Mouse (Mus musculus): ENCODE measurements around the gene Bckdha. TPM values are rescaled to one million over a fixed set of nuclear protein-coding genes. Genes with fewer than 3 reads are reported as not detected.

Gene Bckdha
- polyA plus RNA-seq, 1 experiment from 2014 or later = 106 TPM

DNA sequence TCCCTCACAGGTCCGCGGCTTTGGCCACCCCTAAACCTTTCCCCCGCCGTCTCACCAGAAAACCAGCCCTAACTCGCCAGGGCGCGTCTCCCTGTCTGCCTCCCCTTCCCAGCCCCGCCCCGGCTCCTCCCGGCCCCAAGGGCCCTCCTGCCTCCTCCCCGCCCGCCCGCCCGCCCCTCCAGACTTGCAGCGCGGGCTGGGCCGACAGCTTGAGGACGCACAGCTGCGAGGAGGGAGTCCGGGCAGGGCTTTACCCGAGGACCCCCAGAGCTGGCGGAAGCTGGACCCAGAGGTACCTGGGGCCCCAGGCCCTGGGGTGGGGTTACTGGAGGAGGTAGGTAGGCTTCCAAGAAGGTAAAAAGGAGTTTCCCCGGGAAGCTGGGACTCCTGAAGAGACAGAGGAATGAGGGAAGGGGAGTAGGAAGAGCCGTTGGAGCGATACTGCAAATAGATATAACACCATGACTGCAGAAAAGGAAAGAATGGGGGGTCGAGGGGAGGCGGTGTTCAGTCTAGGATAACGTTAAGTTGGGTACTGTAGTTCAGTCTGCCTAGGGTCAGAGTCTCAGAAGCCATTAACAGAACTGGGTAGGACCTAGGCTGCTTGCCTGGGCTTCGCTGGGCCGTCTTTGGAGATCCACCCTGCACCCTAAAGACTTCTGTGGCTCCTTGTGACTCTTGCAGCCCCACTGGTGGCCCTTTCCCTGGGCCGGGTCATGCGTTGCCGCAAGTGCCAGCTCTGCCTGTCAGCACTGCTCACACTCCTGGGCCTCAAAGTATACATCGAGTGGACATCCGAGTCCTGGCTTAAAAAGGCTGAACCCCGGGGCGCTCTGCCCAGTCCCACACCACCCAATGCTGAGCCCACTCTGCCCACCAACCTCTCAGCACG, 31.1 kb downstream of the Bckdha start:
- Histone ChIP-seq H3K27ac (ENCODE audit: low read depth) (peak overlapping the region; percentile 41), H3K4me3 (ENCODE audit: low read depth, low read length) (peak overlapping the region; percentile 50), H3K4me1 (ENCODE audit: insufficient read depth) (peaks cover 28% of the 10 kb centered on the region), H3K27me3 (ENCODE audit: insufficient read depth, low read length) (no peaks in the 10 kb centered on the region), H3K4me2 (ENCODE audit: low read depth, low read length) (peak overlapping the region; percentile 76), H3K36me3 (replicated peaks; ENCODE audit: insufficient read depth, low read length) (peaks cover 45% of the 10 kb centered on the region), H3K9me3 (ENCODE audit: low read length) (no peaks in the 10 kb centered on the region), H3K9ac (replicated peaks) (peak overlapping the region; percentile 70)
- TF ChIP-seq EP300 (IDR thresholded peaks at IDR 0.05; ENCODE audit: low read depth) (no peak), CTCF (IDR thresholded peaks at IDR 0.05; ENCODE audit: low read depth) (no peak)
- 19% methylated on average over 33 of the region's 38 CpGs for WGBS (ENCODE audit: insufficient replicate concordance)
- DNase-seq = peak; percentile 75
- peak; percentile 43 for ATAC-seq

DNA sequence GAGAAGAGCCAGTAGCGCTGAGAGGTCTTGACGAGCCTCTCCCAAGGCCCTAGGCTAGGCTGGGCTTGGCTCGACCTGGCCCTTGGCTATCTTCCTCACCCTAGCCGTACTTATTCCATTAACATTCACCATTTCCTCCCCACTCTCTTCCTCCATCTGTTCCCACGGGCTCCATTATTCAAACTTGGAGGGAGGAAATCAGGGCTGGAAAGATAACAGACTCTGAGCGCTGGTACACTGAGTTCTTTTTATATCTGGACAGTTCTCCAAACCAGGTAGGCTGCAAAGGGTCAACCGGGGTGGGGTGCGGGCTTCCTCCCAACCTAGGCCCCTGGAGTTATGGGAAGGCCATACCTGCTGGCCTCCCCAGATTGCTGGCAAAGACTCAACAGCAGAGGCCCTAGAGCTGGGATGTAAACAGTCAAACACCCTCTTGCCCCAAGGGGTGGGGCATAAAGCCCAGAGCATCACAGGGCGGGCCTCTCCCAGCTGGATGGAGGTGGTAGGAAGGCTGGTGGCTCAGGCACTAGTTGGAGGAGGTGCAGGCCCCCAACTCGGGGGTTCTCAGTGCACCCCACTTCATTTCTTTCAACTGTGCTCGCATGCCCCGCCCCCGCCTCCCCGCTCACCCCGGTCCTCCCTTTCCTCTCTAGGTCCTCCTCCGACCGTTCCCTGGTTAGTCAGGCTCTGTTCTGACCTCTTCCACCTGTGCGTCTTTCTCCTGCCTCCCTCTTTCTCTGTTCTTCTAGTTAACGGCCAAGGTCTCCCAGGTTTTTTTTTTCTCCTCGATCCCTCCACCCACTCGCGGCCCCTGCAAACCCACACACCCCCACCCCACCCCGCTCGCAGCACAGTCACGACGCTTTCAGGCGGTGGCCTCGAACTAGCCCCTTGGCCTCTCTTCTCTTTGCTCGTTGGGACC, 32.0 kb downstream of the Bckdha start, which contains the start of gene B3gnt8:
Gene B3gnt8 (plus strand): TSS at position 146 of the 922 bp plus-strand sequence.
- ATAC-seq = peak; percentile 40
- DNase-seq = no peak

DNA sequence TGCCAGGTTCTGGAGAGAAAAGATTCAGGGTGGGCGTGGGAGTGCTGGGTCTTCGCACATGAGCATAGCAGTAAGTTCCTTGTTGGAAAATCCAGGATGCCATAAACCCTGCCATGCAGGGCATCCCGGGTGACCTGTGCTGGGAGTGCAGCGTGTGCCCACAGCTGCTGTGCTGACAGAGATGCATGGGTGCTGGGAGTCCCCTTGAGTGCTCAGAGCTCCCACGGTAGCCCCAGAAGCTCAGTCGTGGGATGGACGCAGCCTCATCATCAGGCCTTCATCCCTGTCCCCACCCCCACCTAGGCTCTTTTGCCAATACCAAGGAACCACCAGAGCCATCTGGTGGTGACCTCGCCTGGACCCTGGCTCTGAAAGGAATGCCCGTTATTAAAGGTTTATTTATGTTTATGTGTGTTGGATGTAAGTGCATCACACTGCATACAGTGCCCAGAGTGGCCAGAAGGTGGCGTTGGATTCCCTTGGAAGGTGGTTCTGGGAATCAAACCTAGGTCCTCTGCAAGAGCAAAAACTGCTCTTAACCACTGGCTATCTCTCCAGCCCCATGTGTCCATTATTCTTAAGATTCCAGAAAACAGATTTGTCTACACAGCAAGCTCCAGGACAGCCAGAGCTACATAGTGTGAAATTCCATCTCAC, 33.1 kb downstream of the Bckdha start:
- TF ChIP-seq EP300 (IDR thresholded peaks at IDR 0.05; ENCODE audit: low read depth) = no peak
- peak; percentile 76 for TF ChIP-seq CTCF (IDR thresholded peaks at IDR 0.05; ENCODE audit: low read depth)
- Histone ChIP-seq H3K4me1 (ENCODE audit: insufficient read depth) (peaks cover 26% of the 10 kb centered on the region), H3K36me3 (replicated peaks; ENCODE audit: insufficient read depth, low read length) (peaks cover 40% of the 10 kb centered on the region), H3K27me3 (ENCODE audit: insufficient read depth, low read length) (no peaks in the 10 kb centered on the region), H3K9me3 (ENCODE audit: low read length) (no peaks in the 10 kb centered on the region), H3K4me3 (ENCODE audit: low read depth, low read length) (no peak overlapping the region), H3K9ac (replicated peaks) (no peak overlapping the region), H3K4me2 (ENCODE audit: low read depth, low read length) (no peak overlapping the region), H3K27ac (ENCODE audit: low read depth) (0 out of 2 replicates have a peak overlapping the region, but pooled peaks have one; percentile 41)
- DNase-seq (peak; percentile 67), ATAC-seq (no peak)
- 67% methylated on average over 10 of the region's 10 CpGs for WGBS (ENCODE audit: insufficient replicate concordance)

More for the DNA sequence above, 32.0 kb downstream of the Bckdha start, which contains the start of gene B3gnt8:
- Histone ChIP-seq H3K27ac (ENCODE audit: low read depth) (peak within 1 kb of the TSS; percentile 41), H3K4me1 (ENCODE audit: insufficient read depth) (peaks cover 26% of the 10 kb centered on the region), H3K4me3 (ENCODE audit: low read depth, low read length) (peak within 1 kb of the TSS; percentile 50), H3K9me3 (ENCODE audit: low read length) (no peaks in the 10 kb centered on the region), H3K27me3 (ENCODE audit: insufficient read depth, low read length) (no peaks in the 10 kb centered on the region), H3K9ac (replicated peaks) (peak within 1 kb of the TSS; percentile 70), H3K4me2 (ENCODE audit: low read depth, low read length) (peak within 1 kb of the TSS; percentile 76), H3K36me3 (replicated peaks; ENCODE audit: insufficient read depth, low read length) (peaks cover 45% of the 10 kb centered on the region)
- 14% methylated on average over 29 of the region's 29 CpGs for WGBS (ENCODE audit: insufficient replicate concordance)
- no peak for TF ChIP-seq EP300 (IDR thresholded peaks at IDR 0.05; ENCODE audit: low read depth)
- no peak for TF ChIP-seq CTCF (IDR thresholded peaks at IDR 0.05; ENCODE audit: low read depth)

DNA sequence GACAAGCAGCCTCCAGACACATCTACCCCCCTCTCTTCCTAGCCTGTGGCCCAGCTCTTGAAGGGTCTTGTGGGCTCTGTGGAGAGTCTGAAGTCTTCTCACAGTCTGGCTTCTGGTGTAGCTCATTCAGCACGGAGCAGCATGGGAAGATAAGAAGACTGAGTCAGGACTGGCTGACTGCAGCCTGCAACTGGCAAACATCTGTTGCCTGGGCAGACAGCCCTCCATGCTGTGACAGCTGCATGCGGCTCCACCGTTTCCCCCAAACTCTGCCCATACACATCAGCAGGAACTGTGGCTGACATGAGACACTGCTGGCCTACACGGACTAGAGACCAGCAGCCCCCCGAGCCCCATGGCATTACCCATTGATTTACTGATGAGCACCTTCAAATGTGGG, 33.9 kb downstream of the Bckdha start:
- WGBS (ENCODE audit: insufficient replicate concordance) = 59% methylated on average over 5 of the region's 5 CpGs

DNA sequence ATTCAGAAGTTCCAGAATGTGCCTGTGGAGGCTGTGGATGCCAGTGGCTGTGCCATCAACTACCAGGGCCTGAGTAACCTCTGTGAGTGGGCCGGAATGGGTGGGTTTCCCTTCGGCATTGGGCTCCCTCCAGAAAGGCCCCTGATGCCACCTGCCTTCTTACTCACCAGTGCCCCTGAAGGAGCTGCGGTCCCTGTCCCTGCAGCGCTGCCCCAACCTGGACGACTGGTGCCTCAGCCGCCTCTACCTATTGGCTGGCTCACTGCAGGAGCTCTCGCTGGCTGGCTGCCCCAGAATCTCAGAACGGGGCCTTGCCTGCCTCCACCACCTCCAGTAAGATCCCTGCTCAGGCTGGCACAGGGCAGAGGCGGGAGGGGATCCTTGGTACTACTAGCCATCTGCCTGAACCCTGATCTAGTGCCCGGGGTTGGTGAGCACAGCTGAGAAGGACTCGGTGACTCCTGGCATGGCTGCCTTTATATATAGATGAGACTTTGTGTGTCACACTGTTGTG, 34.9 kb downstream of the Bckdha start:
- Histone ChIP-seq H3K27ac (ENCODE audit: low read depth) (no peak overlapping the region), H3K9me3 (ENCODE audit: low read length) (no peaks in the 10 kb centered on the region), H3K36me3 (replicated peaks; ENCODE audit: insufficient read depth, low read length) (peaks cover 23% of the 10 kb centered on the region), H3K9ac (replicated peaks) (no peak overlapping the region), H3K27me3 (ENCODE audit: insufficient read depth, low read length) (no peaks in the 10 kb centered on the region), H3K4me3 (ENCODE audit: low read depth, low read length) (no peak overlapping the region), H3K4me1 (ENCODE audit: insufficient read depth) (peaks cover 29% of the 10 kb centered on the region), H3K4me2 (ENCODE audit: low read depth, low read length) (no peak overlapping the region)
- TF ChIP-seq EP300 (IDR thresholded peaks at IDR 0.05; ENCODE audit: low read depth) = no peak
- TF ChIP-seq CTCF (IDR thresholded peaks at IDR 0.05; ENCODE audit: low read depth) = no peak
- no peak for DNase-seq
- no peak for ATAC-seq
- 83% methylated on average over 11 of the region's 11 CpGs for WGBS (ENCODE audit: insufficient replicate concordance)

More for the DNA sequence above, 33.9 kb downstream of the Bckdha start:
- H3K36me3 ChIP-seq (replicated peaks; ENCODE audit: insufficient read depth, low read length) = peaks cover 32% of the 10 kb centered on the region
- H3K27ac ChIP-seq (ENCODE audit: low read depth) = 0 out of 2 replicates have a peak overlapping the region, but pooled peaks have one; percentile 16
- DNase-seq (no peak), ATAC-seq (no peak)
- H3K4me2 ChIP-seq (ENCODE audit: low read depth, low read length) = no peak overlapping the region
- H3K27me3 ChIP-seq (ENCODE audit: insufficient read depth, low read length) = no peaks in the 10 kb centered on the region
- peaks cover 28% of the 10 kb centered on the region for H3K4me1 ChIP-seq (ENCODE audit: insufficient read depth)
- H3K4me3 ChIP-seq (ENCODE audit: low read depth, low read length) = no peak overlapping the region
- no peaks in the 10 kb centered on the region for H3K9me3 ChIP-seq (ENCODE audit: low read length)
- no peak overlapping the region for H3K9ac ChIP-seq (replicated peaks)
- no peak for TF ChIP-seq EP300 (IDR thresholded peaks at IDR 0.05; ENCODE audit: low read depth)
- no peak for TF ChIP-seq CTCF (IDR thresholded peaks at IDR 0.05; ENCODE audit: low read depth)

All from liver, postnatal 0 days (tissue).